Mouse (Mus musculus) macrophage (primary cell): ENCODE data around the gene Cetn3. TPM values are rescaled to one million over a fixed set of nuclear protein-coding genes. Genes with fewer than 3 reads are reported as not detected.

Source experiments
- H3K27ac ChIP-seq: fragments of 350-480 bp; formaldehyde crosslinking; 2 replicates; pipeline ENCODE4 v1.9.0; 2021
- H3K36me3 ChIP-seq: fragments of 350-480 bp; formaldehyde crosslinking; 2 replicates; pipeline ENCODE4 v1.9.0; 2021; ENCODE audit errors: inconsistent target
- H3K4me3 ChIP-seq: fragments of 350-480 bp; formaldehyde crosslinking; 2 replicates; pipeline ENCODE4 v1.9.0; 2021; ENCODE audit errors: inconsistent target
- H3K79me2 ChIP-seq: fragments of 350-480 bp; formaldehyde crosslinking; 2 replicates; pipeline ENCODE4 v1.9.0; 2021; ENCODE audit errors: inconsistent target
- WGBS: methylation state at CpG from one replicate; pipeline ENCODE4 v1.1.7; 2026; ENCODE audit warnings: inconsistent platforms; ENCODE audit not compliant: missing documents; 5-methylcytosine and 5-hydroxymethylcytosine counted together
- polyA plus RNA-seq: library from polyadenylated mRNA; stranded (reverse); fragments of 250-400 nt; gene quantifications from 3 replicates; pipeline ENCODE4 v1.2.4, GENCODE M21; 2018; ENCODE audit warnings: inconsistent platforms

Gene Cetn3
- polyA plus RNA-seq, 1 experiment from 2014 or later, result 194 TPM

GRCm38 (mm10) chr13:81838948-81839347, 56.1 kb downstream of the Cetn3 start:
- no peak overlapping the region for H3K4me3 ChIP-seq
- no peaks in the 10 kb centered on the region for H3K79me2 ChIP-seq
- no peak overlapping the region for H3K27ac ChIP-seq
- H3K36me3 ChIP-seq, result no peaks in the 10 kb centered on the region

GRCm38 (mm10) chr13:81840246-81840645, 57.4 kb downstream of the Cetn3 start:
- no peaks in the 10 kb centered on the region for H3K36me3 ChIP-seq
- H3K27ac ChIP-seq, result no peak overlapping the region
- H3K4me3 ChIP-seq, result no peak overlapping the region
- WGBS, result 91% methylated on average over 5 of the region's 5 CpGs
- H3K79me2 ChIP-seq, result no peaks in the 10 kb centered on the region

- Histone ChIP-seq H3K36me3 (no peaks in the 10 kb centered on the region), H3K4me3 (no peak overlapping the region), H3K27ac (no peak overlapping the region), H3K79me2 (no peaks in the 10 kb centered on the region)
- WGBS, result 85% methylated on average over 5 of the region's 5 CpGs
Observed at GRCm38 (mm10) chr13:81840646-81841045, 57.8 kb downstream of the Cetn3 start.

GRCm38 (mm10) chr13:81842278-81842677, 59.4 kb downstream of the Cetn3 start:
- Histone ChIP-seq H3K79me2 (no peaks in the 10 kb centered on the region), H3K4me3 (no peak overlapping the region), H3K36me3 (no peaks in the 10 kb centered on the region), H3K27ac (no peak overlapping the region)
- WGBS, result 82% methylated on average over 6 of the region's 6 CpGs

Other genes starting within 250 kb of the Cetn3 start
- not detected in 3 replicates for gene Adgrv1, start 149.9 kb upstream of the Cetn3 start, polyA plus RNA-seq
- gene Lysmd3, start 125.4 kb upstream of the Cetn3 start, polyA plus RNA-seq, result 8.4 to 14.0 TPM (median 9.2 TPM) in 3 replicates
- gene Polr3g, start 72.1 kb upstream of the Cetn3 start, polyA plus RNA-seq, result 3.6 to 12.2 TPM (median 8.5 TPM) in 3 replicates
- gene Mblac2, start 71.7 kb upstream of the Cetn3 start, polyA plus RNA-seq, result 4.7 to 8.1 TPM (median 5.0 TPM) in 3 replicates